Mouse (Mus musculus): Measurements from ENCODE around the gene Cdkl3.

- TF ChIP-seq POLR2A (IDR thresholded peaks at IDR 0.05; ENCODE audit: insufficient read length, low read depth) (no peak), MYOD1 (IDR thresholded peaks at IDR 0.05; ENCODE audit: control insufficient read depth in 1 of 3, insufficient read length in 2 of 3, low read depth in 2 of 3) (no peak), MAX (IDR thresholded peaks at IDR 0.05; ENCODE audit: low read depth) (no peak), USF1 (IDR thresholded peaks at IDR 0.05; ENCODE audit: low read depth) (no peak), TCF12 (IDR thresholded peaks at IDR 0.05; ENCODE audit: insufficient read depth, poor library complexity, severe bottlenecking) (no peak)
Measured at GRCm38 (mm10) chr11:51960061-51960460, 44.0 kb upstream of the Cdkl3 start.
